Mouse (Mus musculus): ENCODE results near the gene Rarg. TPM values are rescaled to one million over a fixed set of nuclear protein-coding genes. Genes with fewer than 3 reads are reported as not detected.
"Not testable (repeated sequence)": the region's sequence is repeated elsewhere in the genome, so short reads cannot be mapped to it uniquely, and the experiment has no call there.

Gene Rarg
- total RNA-seq, 2 experiments from 2014 or later, result 12.2 to 14.1 TPM

- no peak for TF ChIP-seq CTCF (conservative IDR thresholded peaks at IDR 0.05)
- no peak for DNase-seq (ENCODE audit: low spot score in 2 of 2)
- Histone ChIP-seq H3K4me3 (no peak overlapping the region), H3K27ac (no peak overlapping the region)
Measured at GRCm38 (mm10) chr15:102242404-102243228, 14.7 kb downstream of the Rarg start.

DNA sequence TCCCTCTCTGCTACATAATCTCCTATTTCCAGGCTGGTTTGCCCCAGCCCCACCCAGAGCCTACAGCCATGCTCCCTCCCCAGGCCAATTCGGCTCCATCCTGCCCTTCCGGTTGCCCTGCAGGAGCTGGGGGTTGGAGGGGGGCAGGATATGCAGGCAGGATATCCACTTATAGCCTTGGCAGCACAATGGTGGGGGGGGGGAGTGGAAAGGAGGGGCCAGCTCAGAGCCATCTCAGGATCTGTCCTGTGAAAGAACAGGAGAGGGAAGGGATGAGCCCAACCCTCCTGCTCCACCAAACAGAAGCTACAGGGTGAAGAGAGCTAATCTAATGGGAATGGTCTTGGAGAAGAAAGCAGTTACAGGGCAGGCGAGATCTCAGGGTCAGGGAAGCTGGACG lies 16.7 kb downstream of the Rarg start:
- no peak overlapping the region for H3K27ac ChIP-seq
- DNase-seq (ENCODE audit: low spot score in 2 of 2), result no peak
- no peak overlapping the region for H3K4me3 ChIP-seq
- no peak for TF ChIP-seq CTCF (conservative IDR thresholded peaks at IDR 0.05)

DNA sequence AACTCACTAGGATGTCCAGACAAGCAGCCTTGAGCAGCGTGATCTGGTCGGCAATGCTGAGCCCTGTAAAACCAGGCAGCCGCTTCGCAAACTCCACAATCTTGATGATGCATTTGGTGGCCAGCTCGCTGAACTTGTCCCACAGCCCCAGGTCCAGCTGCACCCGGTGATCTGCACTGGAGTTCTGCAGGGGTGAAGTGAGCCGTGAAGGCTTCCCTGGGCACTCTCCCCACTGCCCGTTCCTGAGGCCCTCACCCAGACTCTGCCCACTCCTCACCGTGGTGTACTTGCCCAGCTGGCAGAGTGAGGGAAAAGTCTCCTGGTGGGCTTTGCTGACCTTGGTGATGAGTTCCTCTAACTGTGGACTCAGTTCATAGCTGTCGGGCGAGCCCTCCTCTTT lies 17.5 kb downstream of the Rarg start:
- no peak for DNase-seq (ENCODE audit: low spot score in 2 of 2)
- Histone ChIP-seq H3K27ac (no peak overlapping the region), H3K4me3 (no peak overlapping the region)
- TF ChIP-seq CTCF (conservative IDR thresholded peaks at IDR 0.05), result no peak

- H3K4me3 ChIP-seq, result no peak overlapping the region
- peak; percentile 94 for TF ChIP-seq CTCF (conservative IDR thresholded peaks at IDR 0.05)
- no peak overlapping the region for H3K27ac ChIP-seq
- DNase-seq (ENCODE audit: low spot score in 2 of 2), result peak; percentile 73 to 83
Measured at GRCm38 (mm10) chr15:102239260-102239590, 18.1 kb downstream of the Rarg start.

- H3K27ac ChIP-seq, result no peak overlapping the region
- DNase-seq (ENCODE audit: low spot score in 2 of 2), result no peak
- no peak for TF ChIP-seq CTCF (conservative IDR thresholded peaks at IDR 0.05)
- no peak overlapping the region for H3K4me3 ChIP-seq
Measured at GRCm38 (mm10) chr15:102238543-102239259, 18.6 kb downstream of the Rarg start.

DNA sequence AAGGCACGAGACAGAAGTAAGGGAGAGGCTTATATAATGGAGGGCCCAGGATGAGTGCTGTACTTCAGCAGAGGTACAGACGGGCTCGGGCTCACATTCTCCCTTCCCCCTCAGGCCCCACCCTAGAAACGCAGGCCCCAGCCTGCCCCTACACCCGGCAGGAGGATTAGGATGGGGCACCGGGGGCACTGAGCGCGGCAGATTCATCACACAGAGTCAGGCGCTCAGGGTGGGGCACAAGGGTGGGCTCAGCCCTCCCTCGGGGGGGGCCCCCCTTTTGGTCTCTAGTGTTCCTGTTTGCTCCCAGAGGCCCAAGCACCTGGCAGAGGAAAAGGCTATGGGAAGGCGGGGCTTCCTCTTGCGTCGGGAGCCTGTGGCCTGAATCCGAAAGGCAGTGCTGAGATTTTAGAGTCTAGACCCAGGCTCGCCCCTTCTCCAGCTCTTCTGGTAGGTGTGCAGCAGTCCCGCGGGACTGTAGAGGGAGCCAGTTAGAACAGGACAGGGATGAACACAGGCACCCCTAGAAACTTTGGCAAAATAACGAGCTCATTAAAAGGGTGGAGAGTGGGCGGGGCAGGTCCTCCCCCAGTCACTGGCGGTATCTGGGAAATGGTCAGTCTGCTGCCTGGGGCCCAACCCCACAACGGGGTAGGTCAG lies 21.8 kb downstream of the Rarg start:
- DNase-seq (ENCODE audit: low spot score in 2 of 2), result no peak
- Histone ChIP-seq H3K27ac (no peak overlapping the region), H3K4me3 (no peak overlapping the region)
- peak; percentile 16; the same call in 1 of the 2 replicates for TF ChIP-seq CTCF (conservative IDR thresholded peaks at IDR 0.05)

DNA sequence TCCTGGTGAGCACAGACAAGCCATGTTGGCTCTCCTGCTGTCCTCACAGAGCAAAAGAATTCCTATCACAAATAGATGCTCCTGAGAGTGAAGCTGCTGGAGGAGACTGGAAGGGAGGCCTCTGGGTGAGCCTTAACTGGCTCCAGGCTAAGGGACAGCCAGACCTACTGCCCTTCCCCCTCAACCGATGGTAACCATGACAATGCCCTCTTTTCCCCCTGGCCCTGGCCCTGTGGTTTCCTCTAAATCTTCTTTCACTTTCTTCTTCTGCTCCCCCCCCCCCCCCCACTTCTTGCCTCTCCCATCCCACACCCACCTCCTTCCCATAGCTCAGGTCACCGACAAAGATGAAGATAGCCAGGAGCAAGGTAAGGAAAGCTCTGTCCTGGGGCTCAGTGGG lies 23.4 kb downstream of the Rarg start:
- DNase-seq (ENCODE audit: low spot score in 2 of 2), result no peak
- no peak for TF ChIP-seq CTCF (conservative IDR thresholded peaks at IDR 0.05)
- no peak overlapping the region for H3K4me3 ChIP-seq
- H3K27ac ChIP-seq, result no peak overlapping the region

DNA sequence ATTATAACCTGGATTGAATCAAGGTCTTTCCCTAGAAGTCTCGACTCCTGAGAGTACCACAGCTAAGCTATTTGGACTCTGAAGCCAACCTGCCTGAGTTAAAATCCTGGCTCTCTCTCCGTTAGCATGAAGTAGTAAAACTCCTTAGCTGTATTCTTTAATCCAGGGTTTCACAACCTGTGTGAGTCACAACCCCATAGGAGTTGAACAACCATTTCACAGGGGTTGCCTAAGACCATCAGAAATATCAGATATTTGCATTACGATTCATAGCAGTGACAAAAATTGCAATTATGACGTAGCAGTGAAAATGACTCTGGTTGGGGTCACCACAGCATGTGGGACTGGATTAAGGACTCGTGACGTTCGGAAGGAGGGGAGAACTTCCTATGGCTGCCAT lies 24.6 kb downstream of the Rarg start:
- H3K4me3 ChIP-seq, result no peak overlapping the region
- DNase-seq (ENCODE audit: low spot score in 2 of 2), result no peak
- TF ChIP-seq CTCF (conservative IDR thresholded peaks at IDR 0.05), result no peak
- H3K27ac ChIP-seq, result no peak overlapping the region

GRCm38 (mm10) chr15:102231748-102232147 lies 25.6 kb downstream of the Rarg start, which contains the start of gene Itgb7:
TSS of gene Itgb7 (minus strand) at chr15:102231944.
- no peak within 1 kb of the TSS for H3K4me3 ChIP-seq
- H3K27ac ChIP-seq, result no peak within 1 kb of the TSS
- TF ChIP-seq CTCF (conservative IDR thresholded peaks at IDR 0.05), result no peak
- no peak for DNase-seq (ENCODE audit: low spot score in 2 of 2)

DNA sequence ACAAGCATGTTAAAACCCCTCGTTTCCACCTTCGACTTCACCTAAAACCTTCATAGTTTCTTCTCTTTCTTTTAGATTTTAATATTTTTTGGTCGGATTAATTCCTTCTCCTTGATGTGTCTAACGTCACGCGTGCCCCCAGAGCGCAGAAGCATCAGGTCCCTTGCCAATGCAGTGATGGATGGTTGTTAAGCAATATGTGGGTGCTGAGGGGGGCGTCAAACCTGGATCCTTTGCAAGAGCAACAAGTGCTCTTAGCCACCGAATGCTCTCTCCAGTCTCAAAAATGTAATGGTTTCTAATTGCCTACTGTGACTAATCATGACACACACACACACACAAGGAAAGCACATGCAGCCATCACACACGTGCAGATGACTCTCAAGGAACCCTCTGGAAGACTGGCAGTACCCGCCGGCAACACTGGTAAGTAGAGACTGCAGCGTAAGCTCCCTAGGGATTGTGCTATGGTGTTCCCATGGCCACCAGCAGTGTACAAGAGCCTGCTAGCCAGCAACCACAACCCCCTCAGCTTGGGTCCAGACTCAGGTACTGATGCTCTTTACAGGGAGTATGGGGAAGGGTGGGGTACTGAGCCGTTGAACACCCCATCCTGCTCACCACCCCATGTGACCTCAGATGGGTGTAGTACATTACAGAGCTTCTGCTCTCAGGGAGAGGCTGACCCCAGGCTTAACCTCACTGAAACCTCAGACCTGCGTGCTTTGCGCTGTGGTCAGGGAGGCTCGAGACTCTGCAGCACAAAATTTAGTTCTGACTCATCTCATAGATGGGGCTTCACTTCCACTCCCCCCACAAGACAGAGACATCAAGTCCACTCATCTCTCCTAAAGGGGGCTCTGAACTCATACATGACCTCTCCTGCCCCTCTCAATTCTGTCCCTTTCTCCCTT lies 26.7 kb downstream of the Rarg start:
- TF ChIP-seq CTCF (conservative IDR thresholded peaks at IDR 0.05), result no peak
- DNase-seq (ENCODE audit: low spot score in 2 of 2), result no peak
- H3K27ac ChIP-seq, result no peak overlapping the region
- H3K4me3 ChIP-seq, result no peak overlapping the region

GRCm38 (mm10) chr15:102225619-102226018 lies 31.7 kb downstream of the Rarg start:
- not testable (repeated sequence) for H3K4me3 ChIP-seq; DNase-seq (ENCODE audit: low spot score in 2 of 2); H3K27ac ChIP-seq

DNA sequence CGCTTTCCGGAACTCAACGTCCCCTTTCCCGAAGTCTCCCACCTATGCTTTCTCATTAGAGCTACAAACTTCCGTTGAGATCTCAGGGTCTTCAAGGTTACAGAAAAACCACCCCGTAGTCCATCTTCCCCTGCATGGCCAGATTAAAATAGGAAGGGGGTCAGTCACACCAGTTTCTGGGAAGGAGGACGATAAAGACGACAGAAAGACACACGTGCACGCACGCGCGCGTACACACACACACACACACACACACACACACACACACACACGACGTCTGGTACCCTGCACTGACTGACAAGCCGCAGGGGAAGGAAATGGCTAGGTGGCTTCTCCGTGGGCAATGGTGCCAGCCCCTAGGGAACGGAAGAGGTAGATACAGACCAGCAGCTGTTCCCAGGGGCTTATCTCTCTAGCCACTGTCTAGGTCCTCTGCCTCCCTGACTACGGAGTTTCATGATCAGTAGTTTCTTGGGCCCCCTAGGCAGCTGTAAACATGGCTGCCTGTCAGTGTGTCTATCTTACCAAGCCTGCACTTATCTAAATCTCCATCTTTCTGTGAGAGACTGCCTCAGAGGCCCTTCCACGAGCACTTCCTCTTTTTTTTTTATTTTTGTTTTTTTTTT lies 32.2 kb downstream of the Rarg start:
- TF ChIP-seq CTCF (conservative IDR thresholded peaks at IDR 0.05), result no peak
- peak overlapping the region; percentile 54 for H3K4me3 ChIP-seq
- H3K27ac ChIP-seq, result no peak overlapping the region
- DNase-seq (ENCODE audit: low spot score in 2 of 2), result no peak
